Mouse (Mus musculus) granulocyte monocyte progenitor cell, adult 5-6 weeks (primary cell): ENCODE data around the gene Asb6. TPM values are rescaled to one million over a fixed set of nuclear protein-coding genes. Genes with fewer than 3 reads are reported as not detected.

Source experiments
- ATAC-seq: replicated peaks from 2 replicates; pipeline ENCODE4 v1.8.0; 2016; ENCODE audit warnings: mild to moderate bottlenecking, moderate TSS enrichment, inconsistent platforms; ENCODE audit not compliant: poor library complexity, severe bottlenecking
- total RNA-seq, 2 experiments: library from RNA; stranded (forward) in 1 of 2; stranded (reverse) in 1 of 2; fragments of 200-712, 200-1000 nt in 1 of 2; fragments of >200 nt in 1 of 2; fragmentation: Nextera tagmentation in 1 of 2; gene quantifications; 2 replicates each; pipeline ENCODE4 v1.2.3; 2014 to 2017

Asb6 gene
- total RNA-seq, 2 experiments from 2014 or later, result 8.4 to 27.1 TPM

DNA sequence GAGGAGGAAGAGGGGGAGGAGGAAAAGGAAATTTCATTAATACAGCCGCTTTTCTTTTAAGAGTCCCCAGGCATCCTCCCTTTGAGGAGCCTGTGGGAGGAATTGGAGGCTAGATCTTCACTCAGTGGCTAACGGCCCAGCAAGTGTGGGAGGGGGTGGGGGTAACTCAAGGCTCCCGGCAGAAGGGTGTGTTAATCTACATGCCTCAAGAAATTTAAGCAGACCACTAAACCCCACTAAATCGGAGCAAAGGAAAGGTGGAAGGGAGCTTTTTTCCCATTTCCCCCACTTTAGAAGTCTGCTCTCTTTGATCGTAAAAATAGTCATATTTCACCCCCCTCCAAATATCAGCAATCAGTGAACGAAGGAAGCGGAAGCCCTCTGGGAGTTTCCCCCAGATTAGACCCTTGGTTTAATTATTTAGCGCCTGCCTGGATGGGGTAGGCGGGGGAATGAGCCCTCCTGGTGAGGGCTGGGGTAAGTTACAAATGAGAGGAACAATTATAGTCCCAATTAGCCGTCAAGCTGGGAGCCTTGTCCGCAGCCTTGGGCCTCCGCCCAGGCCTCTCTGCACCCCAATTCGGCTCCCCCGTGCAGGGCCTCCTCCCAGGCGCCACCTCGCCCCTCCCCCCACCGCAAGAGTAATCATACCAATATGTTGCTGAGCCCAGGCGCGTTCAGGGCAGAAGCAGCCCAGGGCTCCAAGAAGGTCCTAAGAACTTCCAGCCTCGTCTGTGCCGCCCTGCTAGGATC, 6.3 kb upstream of the Asb6 start:
- no peak for ATAC-seq

DNA sequence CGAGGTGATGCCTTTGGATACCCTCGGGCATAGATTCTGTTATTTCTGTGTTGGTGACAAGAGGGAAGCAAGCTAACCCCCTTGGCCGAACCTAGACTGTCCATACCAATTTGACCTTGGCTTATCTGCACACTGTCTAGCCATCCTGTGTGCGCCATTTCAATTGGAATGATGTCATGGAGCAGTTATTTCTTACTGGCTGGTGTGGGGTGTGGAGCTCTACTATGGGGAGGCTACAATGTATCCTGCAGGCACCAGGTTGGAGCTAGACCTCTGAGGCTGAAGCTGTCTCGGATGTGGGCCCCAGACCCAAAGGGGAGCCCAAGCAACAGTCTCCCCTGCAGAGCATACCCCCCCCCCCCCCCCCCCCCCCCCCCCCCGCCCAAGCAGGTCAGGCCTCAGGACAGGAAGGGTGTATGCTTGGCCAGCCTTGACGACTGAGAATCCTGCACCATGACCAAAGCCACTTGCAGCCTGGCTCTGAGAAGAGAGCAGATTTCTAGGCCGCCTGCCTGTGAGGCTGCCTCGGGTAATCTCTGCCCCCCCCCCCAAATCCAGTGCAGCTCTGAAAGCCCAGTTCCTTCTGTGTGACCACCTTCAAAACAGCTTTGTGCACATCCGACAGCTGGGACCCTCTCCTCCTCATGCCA, 4.4 kb upstream of the Asb6 start, which contains the start of gene Prrx2:
TSS of gene Prrx2 (plus strand) at position 600 of the 650 bp plus-strand sequence.
- no peak for ATAC-seq

- ATAC-seq, result no peak
These were observed 3.5 kb upstream of the Asb6 start for GRCm38 (mm10) chr2:30833644-30834043.

- ATAC-seq, result peak; percentile 23; the same call in 1 of the 2 replicates
These were observed 818 bp downstream of the Asb6 start for GRCm38 (mm10) chr2:30829315-30829714.

DNA sequence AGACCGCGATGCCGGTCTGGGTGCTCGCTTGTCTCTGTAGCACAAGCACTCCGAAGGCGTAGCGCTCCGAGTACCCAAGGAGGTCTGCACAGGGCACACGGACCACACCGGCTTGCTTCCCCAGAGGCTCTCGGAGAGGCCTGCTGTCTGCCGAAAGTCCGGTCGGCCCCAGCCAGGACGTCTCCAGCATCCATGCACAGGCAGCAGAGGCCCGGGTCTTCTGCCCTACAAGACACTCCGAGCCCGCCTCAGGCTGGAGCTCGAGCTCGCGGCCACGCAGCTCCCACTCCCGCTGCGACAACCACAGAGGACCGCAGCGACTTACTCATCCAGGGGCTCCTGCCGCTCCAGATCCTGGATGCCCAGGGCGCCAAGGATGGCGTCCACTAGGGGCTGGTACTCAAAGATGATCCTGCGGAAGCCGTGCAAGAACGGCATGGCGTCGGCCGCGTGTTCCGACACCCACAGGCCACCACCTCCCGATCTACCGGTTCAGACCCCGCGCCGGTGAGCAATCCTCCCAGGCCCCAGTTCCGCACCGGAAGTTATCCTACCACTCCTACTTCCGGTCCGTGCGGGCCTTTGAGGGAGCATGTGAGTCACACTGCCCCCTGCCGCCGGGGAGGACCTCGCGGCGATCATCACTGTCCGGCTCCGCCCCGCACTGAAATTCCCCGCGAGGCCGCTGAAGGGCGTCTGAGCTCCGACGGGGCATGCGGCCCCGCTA, 2.2 kb downstream of the Asb6 start:
- peak; percentile 89 for ATAC-seq

GRCm38 (mm10) chr2:30826825-30827748, 3.0 kb downstream of the Asb6 start:
- ATAC-seq, result peak; percentile 38

GRCm38 (mm10) chr2:30823385-30824153, 6.6 kb downstream of the Asb6 start:
- no peak for ATAC-seq

- no peak for ATAC-seq
These were observed 7.7 kb downstream of the Asb6 start for GRCm38 (mm10) chr2:30822460-30822859.

DNA sequence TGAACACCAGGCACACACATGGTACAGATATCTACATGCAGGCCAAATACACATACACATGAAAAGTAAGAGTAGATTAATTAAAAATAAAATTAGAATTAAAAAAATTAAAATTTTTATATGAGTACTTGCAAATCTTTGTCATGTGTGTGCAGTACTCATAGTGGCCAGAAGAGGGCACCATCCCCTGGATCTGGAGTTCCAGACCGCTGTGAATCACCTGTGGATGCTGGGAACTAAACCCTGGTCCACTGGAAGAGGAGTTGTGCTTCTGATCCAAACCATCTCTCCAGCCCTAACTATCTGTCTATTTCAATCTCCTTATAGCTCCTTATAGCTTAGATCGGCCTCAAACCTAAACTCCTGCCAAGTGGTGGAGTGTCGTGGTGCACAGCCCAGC, 9.1 kb downstream of the Asb6 start:
- no peak for ATAC-seq

DNA sequence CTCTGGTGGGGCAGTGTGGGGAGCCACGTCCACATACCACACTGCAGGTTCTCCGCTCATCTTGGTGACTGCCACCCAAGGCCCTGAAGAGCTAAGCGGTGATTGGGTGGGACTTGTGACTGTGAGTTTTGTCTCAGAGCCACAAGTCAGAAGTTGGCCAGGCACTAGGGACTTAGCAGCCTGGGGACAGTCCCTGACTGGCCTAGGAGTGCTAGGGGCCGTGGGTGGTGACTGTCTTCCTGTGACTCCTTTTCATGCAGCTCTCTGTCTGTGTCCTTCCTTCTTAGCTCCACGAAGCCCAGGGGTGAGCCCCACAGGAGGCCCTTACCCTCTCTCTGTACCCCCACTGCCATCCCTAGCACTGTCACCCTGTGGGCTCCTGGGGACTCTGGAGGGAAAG, 10.3 kb downstream of the Asb6 start:
- no peak for ATAC-seq

GRCm38 (mm10) chr2:30816383-30816782, 13.8 kb downstream of the Asb6 start:
- ATAC-seq, result no peak

DNA sequence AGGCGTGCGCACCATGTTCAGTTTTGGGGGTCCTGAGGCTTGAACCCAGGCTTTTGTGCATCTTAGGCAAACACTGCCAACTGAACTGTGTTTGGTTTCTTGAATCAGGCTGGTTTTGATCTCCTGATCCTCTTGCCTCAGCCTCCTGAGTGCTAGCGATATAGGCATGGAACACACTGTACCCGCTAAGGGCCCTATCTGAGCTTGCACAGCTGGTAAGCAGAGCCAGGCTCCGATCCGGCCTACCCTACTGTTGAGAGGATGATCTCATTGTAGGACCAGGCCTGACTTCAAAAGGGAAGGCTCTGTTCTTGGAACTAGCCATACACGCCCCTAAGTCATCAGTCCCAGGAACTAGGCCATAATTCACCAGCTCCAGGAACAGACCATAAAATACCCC, 19.6 kb downstream of the Asb6 start:
- ATAC-seq, result no peak

GRCm38 (mm10) chr2:30809503-30809902, 20.6 kb downstream of the Asb6 start:
- ATAC-seq, result no peak

DNA sequence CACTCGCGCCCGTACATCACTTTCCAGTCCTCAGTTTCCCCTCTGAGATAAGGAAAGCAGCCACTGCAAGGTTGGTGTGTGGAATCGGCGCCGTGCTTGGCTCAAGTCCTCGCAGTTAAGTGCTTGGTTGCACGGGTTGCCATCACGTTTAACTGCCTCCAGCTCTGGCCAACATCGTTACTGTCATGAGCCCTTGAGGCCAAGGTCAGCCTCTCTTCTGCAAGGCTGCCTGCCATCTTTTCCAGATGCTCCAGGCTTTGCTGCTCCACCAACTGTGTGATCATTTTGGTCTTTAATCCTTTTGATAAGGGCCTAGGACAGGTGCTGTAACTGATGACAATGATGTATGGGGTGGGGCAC, 21.9 kb downstream of the Asb6 start:
- ATAC-seq, result no peak

DNA sequence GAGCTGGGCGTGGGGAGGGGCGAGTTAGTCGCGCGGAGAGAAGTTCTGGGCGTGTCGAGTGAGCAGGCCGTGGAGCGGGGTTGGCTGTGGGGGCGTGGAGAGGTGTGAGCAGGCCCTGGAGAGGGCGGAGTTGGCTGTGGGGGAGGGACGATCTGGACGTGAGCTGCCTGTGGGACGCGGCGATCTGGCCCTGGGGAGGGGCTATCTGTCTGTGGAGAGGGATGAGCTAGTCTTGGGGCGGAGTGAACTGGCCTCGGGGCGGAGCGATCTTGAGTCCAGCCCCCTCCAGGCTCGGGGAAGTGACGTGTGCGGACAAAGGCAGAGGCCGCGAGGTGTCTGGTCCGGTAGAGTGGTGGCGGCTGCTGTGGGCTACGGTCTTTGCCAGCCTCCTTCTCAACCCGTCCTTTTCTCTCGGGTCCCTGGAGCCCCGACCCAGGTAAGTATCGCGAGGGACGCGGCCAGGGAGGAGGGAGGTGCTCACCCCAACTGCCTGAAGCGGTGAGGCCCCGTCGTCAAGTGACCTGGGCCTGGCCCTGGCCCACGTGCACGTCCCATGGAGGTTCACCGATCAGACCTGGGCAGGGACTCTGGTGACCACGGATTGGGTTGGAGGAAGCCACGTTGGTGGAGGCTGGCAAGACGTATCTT, 22.4 kb downstream of the Asb6 start, which contains the start of gene Ntmt1:
TSS of gene Ntmt1 (plus strand) at position 179 of the 648 bp plus-strand sequence.
- peak; percentile 97 for ATAC-seq

DNA sequence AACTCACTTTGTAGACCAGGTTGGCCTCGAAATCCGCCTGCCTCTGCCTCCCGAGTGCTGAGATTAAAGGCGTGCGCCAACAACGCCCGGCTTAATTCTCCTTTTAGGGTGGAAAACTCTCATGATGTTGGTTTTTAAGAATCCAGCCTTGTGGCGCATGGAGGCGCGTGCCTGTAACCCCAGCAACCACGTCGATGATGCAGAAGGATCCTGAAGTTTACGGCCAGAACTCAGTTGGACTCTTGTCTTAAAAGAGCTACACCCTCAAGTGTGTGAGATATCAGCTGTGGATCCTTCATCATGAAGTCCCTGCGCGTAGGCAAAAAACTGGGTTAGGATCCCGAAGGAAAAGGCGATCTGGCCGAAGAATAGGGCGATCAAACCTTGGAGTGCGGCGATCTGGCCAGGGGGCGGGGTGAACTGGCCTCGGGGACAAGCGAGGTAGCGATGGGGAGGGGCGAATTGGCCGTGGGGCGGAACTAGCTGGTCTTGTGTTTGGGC, 22.9 kb downstream of the Asb6 start:
- no peak for ATAC-seq

DNA sequence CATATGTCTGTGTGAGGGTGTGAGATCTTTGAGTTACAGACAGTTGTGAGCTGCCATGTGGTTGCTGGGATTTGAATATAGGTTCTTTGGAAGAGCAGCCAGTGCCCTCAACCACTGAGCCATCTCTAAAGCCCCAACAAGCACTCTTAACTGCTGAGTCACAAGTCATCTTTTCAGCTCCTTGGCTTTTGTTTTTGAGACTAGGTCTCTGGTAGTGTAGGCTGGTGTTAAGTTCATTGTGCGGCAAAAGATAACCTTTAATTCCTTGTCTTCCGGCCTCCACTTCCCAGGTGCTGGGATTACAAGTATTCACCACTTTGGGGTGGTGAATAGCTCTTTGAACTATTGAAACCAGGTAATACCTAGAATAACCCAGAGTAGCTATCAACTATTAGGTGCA, 24.1 kb downstream of the Asb6 start:
- ATAC-seq, result no peak

DNA sequence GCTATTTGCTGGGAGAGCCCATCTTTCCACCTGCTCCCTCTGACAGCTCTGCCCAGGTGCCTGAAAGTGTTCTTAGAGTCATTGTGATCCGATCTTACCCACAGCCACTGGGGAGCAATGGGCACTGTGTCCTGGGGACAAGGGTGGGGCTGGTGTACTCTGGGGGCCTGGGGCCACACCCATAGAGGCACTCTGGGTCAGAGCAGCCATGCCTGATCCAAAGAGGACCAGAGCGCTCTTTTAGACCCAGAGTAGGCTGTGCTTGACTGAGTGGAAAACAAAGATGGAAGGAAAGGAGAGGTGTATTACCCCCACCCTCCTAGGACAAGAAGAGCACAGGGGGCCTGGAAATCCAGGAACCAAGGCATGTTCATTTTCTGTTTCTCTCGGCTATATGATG, 26.5 kb downstream of the Asb6 start, which contains the start of gene 1700001O22Rik:
TSS of gene 1700001O22Rik (minus strand) at position 58 of the 400 bp plus-strand sequence.
- no peak for ATAC-seq
